Mouse (Mus musculus): ENCODE measurements at regions not wholly inside any gene's neighbourhood (a gene's known extent, or its start where the extent isn't known, plus 50 kb on each side); places are given as distances from the start of the nearest gene placed in this dataset.

- no peaks in the 10 kb centered on the region for H3K27me3 ChIP-seq (ENCODE audit: low read depth, poor library complexity, severe bottlenecking)
- H3K4me3 ChIP-seq = no peak overlapping the region
- H3K4me1 ChIP-seq = no peaks in the 10 kb centered on the region
- H3K9me3 ChIP-seq (replicated peaks) = no peaks in the 10 kb centered on the region
- WGBS = 86% methylated on average over 1 of the region's 1 CpGs
- no peak overlapping the region for H3K27ac ChIP-seq (replicated peaks)
- no peak for DNase-seq (ENCODE audit: low spot score)
- no peaks in the 10 kb centered on the region for H3K36me3 ChIP-seq
Measured at GRCm38 (mm10) chr4:68284845-68285244, 669.4 kb downstream of the Brinp1 start.

- no peak for DNase-seq (ENCODE audit: low spot score)
- no peak overlapping the region for H3K4me3 ChIP-seq
- H3K27me3 ChIP-seq (ENCODE audit: low read depth, poor library complexity, severe bottlenecking) = no peaks in the 10 kb centered on the region
- no peaks in the 10 kb centered on the region for H3K9me3 ChIP-seq (replicated peaks)
- H3K36me3 ChIP-seq = no peaks in the 10 kb centered on the region
- WGBS = 96% methylated on average over 1 of the region's 1 CpGs
- H3K4me1 ChIP-seq = no peaks in the 10 kb centered on the region
- H3K27ac ChIP-seq (replicated peaks) = no peak overlapping the region
Measured at GRCm38 (mm10) chr4:68280903-68281302, 673.3 kb downstream of the Brinp1 start.

- H3K27me3 ChIP-seq (ENCODE audit: low read depth, poor library complexity, severe bottlenecking) = no peaks in the 10 kb centered on the region
- no peak for DNase-seq (ENCODE audit: low spot score)
- H3K9me3 ChIP-seq (replicated peaks) = no peaks in the 10 kb centered on the region
- no peak overlapping the region for H3K4me3 ChIP-seq
- no peaks in the 10 kb centered on the region for H3K36me3 ChIP-seq
- no peak overlapping the region for H3K27ac ChIP-seq (replicated peaks)
- WGBS = 86% methylated on average over 3 of the region's 3 CpGs
- no peaks in the 10 kb centered on the region for H3K4me1 ChIP-seq
Measured at GRCm38 (mm10) chr4:68275063-68275708, 679.0 kb downstream of the Brinp1 start.
